Mouse (Mus musculus) gastrocnemius, postnatal 36 days (tissue): ENCODE results near the gene A1cf. TPM values are rescaled to one million over a fixed set of nuclear protein-coding genes. Genes with fewer than 3 reads are reported as not detected.
A peak's percentile ranks its signal among the peaks of the same experiment; 100 is the strongest.

Experiments used
- DNase-seq, 2 experiments: peaks; one replicate each; pipeline ENCODE4 v3.0.0; 2022
- intact Hi-C: fragments of 180-260 bp; cut with DNase I; formaldehyde crosslinking; loops from one replicate; pipeline ENCODE4 v1.15.1; 2025
- total RNA-seq, 2 experiments: library from RNA; stranded (reverse); gene quantifications; 2 replicates each; pipeline ENCODE4 v1.2.3; 2021

The A1cf gene
- total RNA-seq, 2 experiments from 2014 or later, result not detected

DNA sequence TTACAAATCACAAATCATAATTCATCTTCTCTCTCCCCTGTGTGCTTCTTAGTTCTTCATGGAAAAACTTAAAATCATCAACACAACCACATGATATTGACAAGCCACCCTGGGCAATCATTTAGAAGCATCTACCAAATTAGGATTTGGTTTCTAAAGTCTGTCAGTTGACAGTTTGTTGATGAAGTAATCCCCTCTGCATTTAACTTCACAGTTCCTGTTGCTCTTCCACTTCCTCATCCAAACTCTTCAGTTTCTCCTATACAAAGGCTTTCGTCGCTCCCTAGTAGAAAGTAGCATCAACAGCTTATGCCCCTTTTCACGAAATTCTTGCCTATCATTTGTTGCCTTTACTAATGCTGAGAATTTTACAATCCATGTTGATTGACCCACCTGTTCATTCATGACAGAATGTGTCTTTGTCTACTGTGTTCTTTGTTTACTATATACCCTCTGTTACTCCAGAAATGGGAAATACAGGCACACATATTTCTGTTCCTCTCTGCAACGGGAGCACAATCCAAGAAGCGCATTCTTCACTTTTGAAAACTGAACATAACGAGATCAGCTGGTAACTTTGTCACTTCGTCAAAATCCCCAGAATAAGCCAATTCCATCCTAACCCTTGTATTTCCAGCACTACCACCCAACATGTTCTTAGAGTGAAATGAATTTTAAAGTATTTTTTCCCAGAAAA lies 82.4 kb downstream of the A1cf start:
- intact Hi-C loops, result no loop called here
- DNase-seq, result no peak

- DNase-seq, result no peak
- intact Hi-C loops, result no loop called here
Measured at GRCm38 (mm10) chr19:31953799-31954198, 85.2 kb downstream of the A1cf start.

- DNase-seq, result no peak
- intact Hi-C loops, result no loop called here
Measured at GRCm38 (mm10) chr19:31954267-31954666, 85.7 kb downstream of the A1cf start.

DNA sequence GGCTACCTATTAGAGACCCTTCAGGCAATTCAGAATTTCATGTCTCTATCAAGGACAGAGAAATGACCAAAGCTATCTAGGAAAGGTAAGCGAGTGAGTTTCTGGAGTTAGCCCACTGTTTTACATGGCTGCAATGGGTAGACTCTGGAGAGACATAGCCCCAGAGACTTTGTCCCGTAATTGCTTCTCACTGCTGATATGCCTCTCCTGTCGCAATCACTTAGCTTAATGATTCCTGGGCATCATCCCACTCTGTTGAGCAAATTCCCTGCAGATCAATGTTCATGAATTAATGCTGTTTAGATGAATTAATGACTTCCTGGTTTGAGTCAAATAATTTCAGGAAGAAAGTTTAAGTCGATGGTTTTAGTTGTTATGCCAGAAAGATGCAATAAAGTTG lies 86.1 kb downstream of the A1cf start:
- no peak for DNase-seq
- intact Hi-C loops, result no loop called here

DNA sequence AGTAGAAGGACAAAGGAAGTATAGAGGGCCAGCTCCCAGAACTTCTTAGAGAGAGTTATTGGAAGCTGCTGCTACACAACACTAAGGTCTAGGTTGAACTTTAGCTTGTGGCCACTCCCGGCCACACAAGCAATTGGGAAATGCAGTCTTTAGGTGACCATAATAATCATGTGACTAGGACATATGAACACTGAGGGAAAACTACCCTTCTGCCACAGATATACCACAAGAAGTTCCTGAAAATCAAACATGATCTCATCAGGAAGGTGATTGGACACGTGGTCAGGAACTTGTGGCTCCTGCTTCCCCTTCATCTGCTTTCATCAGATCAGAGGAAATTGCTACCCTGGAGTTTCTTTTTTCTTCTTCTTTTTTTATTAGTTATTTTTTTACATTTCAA lies 87.8 kb downstream of the A1cf start:
- DNase-seq, result no peak

GRCm38 (mm10) chr19:31960434-31960833 lies 91.9 kb downstream of the A1cf start:
- intact Hi-C loops, result no loop called here
- no peak for DNase-seq

More for the DNA sequence above, 87.8 kb downstream of the A1cf start:
- intact Hi-C loops, result no loop called here

GRCm38 (mm10) chr19:31963147-31963546 lies 94.6 kb downstream of the A1cf start:
- no peak for DNase-seq
- intact Hi-C loops, result no loop called here

- no peak for DNase-seq
- intact Hi-C loops, result no loop called here
Measured at GRCm38 (mm10) chr19:31967933-31968532, 99.5 kb downstream of the A1cf start.

GRCm38 (mm10) chr19:31971405-31971804 lies 102.8 kb downstream of the A1cf start:
- no peak for DNase-seq
- intact Hi-C loops, result loop anchor here (5.0 to 10.0 kb wide), 3 partner anchors 133 to 716 kb away; partner anchors contain the start of genes Asah2 and Minpp1

GRCm38 (mm10) chr19:31971998-31972397 lies 103.4 kb downstream of the A1cf start:
- peak; percentile 56 to 69 for DNase-seq
- intact Hi-C loops, result loop anchor here (5.0 to 10.0 kb wide), 3 partner anchors 133 to 715 kb away; partner anchors contain the start of genes Asah2 and Minpp1

DNA sequence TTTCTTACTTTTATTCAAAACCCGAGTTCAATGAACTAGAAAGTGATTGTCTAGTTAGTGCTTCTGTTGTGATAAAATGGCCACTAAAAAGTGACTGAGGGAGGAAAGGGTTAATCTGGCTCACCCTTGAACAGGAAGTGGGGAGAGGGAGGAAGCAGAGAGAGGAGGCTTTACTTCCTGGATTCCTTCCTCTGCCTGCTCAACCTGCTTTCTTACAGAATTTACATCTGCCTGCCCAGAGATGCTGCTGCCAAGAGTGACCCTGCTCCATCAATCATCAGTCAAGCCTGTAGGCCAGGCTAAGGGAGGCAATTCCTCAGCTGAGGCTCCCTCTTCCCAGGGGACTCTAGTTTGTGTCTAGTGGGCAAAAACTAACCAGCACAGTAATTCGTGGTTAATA lies 107.3 kb downstream of the A1cf start:
- intact Hi-C loops, result loop anchor here (10.0 kb wide), 2 partner anchors 129 to 509 kb away; partner anchors contain the start of genes Asah2 and Minpp1
- DNase-seq, result no peak

DNA sequence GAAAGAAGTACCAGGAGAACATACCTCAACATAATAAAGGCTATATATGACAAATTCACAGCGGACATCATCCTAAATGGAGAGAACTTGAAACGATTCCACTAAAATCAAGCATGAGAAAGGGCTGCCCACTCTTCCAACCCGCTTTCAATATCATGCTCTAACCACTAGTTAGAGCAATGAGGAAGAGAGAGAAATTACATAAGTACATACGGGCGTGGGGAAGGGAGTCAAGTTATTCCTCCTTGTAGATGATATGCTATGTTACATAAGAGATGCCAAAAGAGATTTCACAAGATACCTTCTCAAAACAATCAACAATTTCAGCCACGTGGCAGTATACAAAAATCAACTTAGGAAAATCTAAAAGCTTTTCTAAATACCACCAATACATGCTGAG lies 122.5 kb downstream of the A1cf start:
- intact Hi-C loops, result no loop called here
- DNase-seq, result no peak

DNA sequence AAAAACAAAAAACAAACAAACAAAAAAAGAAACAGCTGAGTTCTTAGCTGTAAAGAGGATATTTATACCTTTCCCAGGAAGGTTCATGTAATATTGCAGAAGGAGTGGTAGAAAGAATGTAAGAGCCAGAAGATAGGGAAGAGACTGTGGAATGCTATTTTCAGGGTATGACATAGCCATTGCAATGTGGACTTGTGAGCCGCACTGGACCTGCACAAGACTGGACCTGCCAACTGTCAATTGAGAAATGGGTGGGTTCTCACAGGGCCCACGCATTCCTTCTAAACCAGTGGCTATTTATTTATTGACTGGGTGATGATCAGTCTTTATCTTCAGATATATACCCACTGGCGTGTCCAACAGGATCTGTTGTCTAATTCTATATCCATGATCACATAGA lies 128.4 kb downstream of the A1cf start:
- intact Hi-C loops, result no loop called here
- no peak for DNase-seq

Other genes with a start within 250 kb of the A1cf start
- 10 to 100 TPM; 23.1 to 37.4 TPM for gene Prkg1, start 103.7 kb upstream of the A1cf start, total RNA-seq
- 1 to 10 TPM; 5.4 to 7.0 TPM for gene Asah2, start 239.4 kb downstream of the A1cf start, total RNA-seq